Mouse (Mus musculus) left cerebral cortex, postnatal 4 days (tissue): ENCODE data around the gene Srcin1. TPM values are rescaled to one million over a fixed set of nuclear protein-coding genes. Genes with fewer than 3 reads are reported as not detected.

Experiments used
- DNase-seq: peaks from one replicate; pipeline ENCODE4 v3.0.0-alpha.2; 2022
- intact Hi-C: fragments of 180-260 bp; cut with DNase I; formaldehyde crosslinking; loops from one replicate; pipeline ENCODE4 v1.15.1; 2025
- total RNA-seq, 2 experiments: library from RNA; stranded (reverse); gene quantifications; 2 replicates each; pipeline ENCODE4 v1.2.3; 2021

The Srcin1 gene
- total RNA-seq, 2 experiments from 2014 or later: 163 to 177 TPM

GRCm38 (mm10) chr11:97478345-97478744 is 97.6 kb downstream of the Srcin1 start:
- DNase-seq: no peak
- intact Hi-C loops: no loop called here

GRCm38 (mm10) chr11:97477431-97477830 is 98.6 kb downstream of the Srcin1 start:
- DNase-seq: no peak
- intact Hi-C loops: no loop called here

GRCm38 (mm10) chr11:97476334-97477095 is 99.5 kb downstream of the Srcin1 start:
- DNase-seq: peak; percentile 81
- intact Hi-C loops: no loop called here

GRCm38 (mm10) chr11:97471276-97471675 is 104.7 kb downstream of the Srcin1 start:
- intact Hi-C loops: no loop called here
- no peak for DNase-seq

- intact Hi-C loops: loop anchor here (5.0 kb wide), 1 partner anchor 63 kb away; no protein-coding TSS in a partner anchor
- no peak for DNase-seq
These were observed 106.2 kb downstream of the Srcin1 start for GRCm38 (mm10) chr11:97469828-97470227.

GRCm38 (mm10) chr11:97468639-97469287 is 107.2 kb downstream of the Srcin1 start:
- intact Hi-C loops: loop anchor here (5.0 kb wide), 1 partner anchor 61 kb away; no protein-coding TSS in a partner anchor
- DNase-seq: peak; percentile 93

- intact Hi-C loops: loop anchor here (5.0 kb wide), 1 partner anchor 59 kb away; no protein-coding TSS in a partner anchor
- DNase-seq: peak; percentile 70
These were observed 109.4 kb downstream of the Srcin1 start for GRCm38 (mm10) chr11:97466444-97467160.

- no peak for DNase-seq
- intact Hi-C loops: loop anchor here (5.0 kb wide), 1 partner anchor 59 kb away; no protein-coding TSS in a partner anchor
These were observed 110.0 kb downstream of the Srcin1 start for GRCm38 (mm10) chr11:97465957-97466356.

- intact Hi-C loops: no loop called here
- DNase-seq: no peak
These were observed 112.0 kb downstream of the Srcin1 start for GRCm38 (mm10) chr11:97463991-97464390.

- no peak for DNase-seq
- intact Hi-C loops: no loop called here
These were observed 112.8 kb downstream of the Srcin1 start for GRCm38 (mm10) chr11:97463166-97463565.

- intact Hi-C loops: no loop called here
- no peak for DNase-seq
These were observed 113.4 kb downstream of the Srcin1 start for GRCm38 (mm10) chr11:97462538-97462937.

- no peak for DNase-seq
- intact Hi-C loops: no loop called here
These were observed 114.6 kb downstream of the Srcin1 start for GRCm38 (mm10) chr11:97461307-97461820.

Other genes starting within 250 kb of the Srcin1 start
- under 1 TPM; 0.10 to 0.24 TPM for gene Gpr179, start 224.1 kb downstream of the Srcin1 start, total RNA-seq
- 10 to 100 TPM; 70.6 to 71.8 TPM for gene Socs7, start 213.6 kb downstream of the Srcin1 start, total RNA-seq
- gene Arhgap23, start 160.7 kb downstream of the Srcin1 start, total RNA-seq: 100 to 1,000 TPM; 107 to 111 TPM
- gene 4933428G20Rik, start 75.8 kb downstream of the Srcin1 start, total RNA-seq: under 1 TPM in 1 of 2 experiments, not detected in 1; 0.26 TPM
- gene Epop, start 53.5 kb upstream of the Srcin1 start, total RNA-seq: 1 to 10 TPM; 5.6 to 6.3 TPM
- 10 to 100 TPM; 60.2 to 67.1 TPM for gene Mllt6, start 87.2 kb upstream of the Srcin1 start, total RNA-seq
- 10 to 100 TPM; 25.8 to 28.5 TPM for gene Cisd3, start 109.6 kb upstream of the Srcin1 start, total RNA-seq
- 100 to 1,000 TPM; 100 to 104 TPM for gene Pcgf2, start 124.3 kb upstream of the Srcin1 start, total RNA-seq
- 100 to 1,000 TPM; 168 to 172 TPM for gene Psmb3, start 127.2 kb upstream of the Srcin1 start, total RNA-seq
- gene Pip4k2b, start 168.5 kb upstream of the Srcin1 start, total RNA-seq: 100 to 1,000 TPM; 180 to 185 TPM
- gene Cwc25, start 190.4 kb upstream of the Srcin1 start, total RNA-seq: 10 to 100 TPM; 17.6 to 20.4 TPM
- gene 1700001P01Rik, start 199.7 kb upstream of the Srcin1 start, total RNA-seq: 1 to 10 TPM in 1 of 2 experiments, not detected in 1; 2.0 TPM
- 100 to 1,000 TPM; 614 to 660 TPM for gene Rpl23, start 206.3 kb upstream of the Srcin1 start, total RNA-seq
- 100 to 1,000 TPM; 190 to 199 TPM for gene Lasp1, start 222.8 kb upstream of the Srcin1 start, total RNA-seq